Mouse (Mus musculus) kidney, adult 2 months (tissue): ENCODE measurements at regions not wholly inside any gene's neighbourhood (a gene's known extent, or its start where the extent isn't known, plus 50 kb on each side); places are given as distances from the start of the nearest gene placed in this dataset.

ENCODE experiments used
- DNase-seq: peaks from one replicate; pipeline ENCODE4 v3.0.0; 2021
- H3K27ac ChIP-seq: fragments of 200-500 bp; 2 replicates; pipeline ENCODE4 v1.5.1; 2012; ENCODE audit warnings: low read depth, low read length, control low read depth, inconsistent platforms; ENCODE audit not compliant: insufficient read depth
- H3K27me3 ChIP-seq: fragments of 200-500 bp; replicated peaks from 2 replicates; pipeline ENCODE4 v1.6.1; 2012; ENCODE audit warnings: mild to moderate bottlenecking, moderate library complexity, low read length, inconsistent platforms; ENCODE audit not compliant: control insufficient read depth, insufficient read depth
- H3K36me3 ChIP-seq: fragments of 200-500 bp; 2 replicates; pipeline ENCODE4 v1.6.1; 2012; ENCODE audit warnings: mild to moderate bottlenecking, moderate library complexity, low read length, inconsistent platforms; ENCODE audit not compliant: control insufficient read depth, insufficient read depth
- H3K4me1 ChIP-seq: fragments of 200-500 bp; 2 replicates; pipeline ENCODE4 v1.6.1; 2011; ENCODE audit warnings: low read length; ENCODE audit not compliant: control insufficient read depth, insufficient read depth
- H3K4me3 ChIP-seq: fragments of 200-500 bp; 2 replicates; pipeline ENCODE4 v1.5.1; 2011; ENCODE audit warnings: mild to moderate bottlenecking, low read depth, low read length, control low read depth; ENCODE audit not compliant: insufficient read depth
- CTCF ChIP-seq: fragments of 200-500 bp; conservative IDR thresholded peaks from 2 replicates; pipeline ENCODE4 v1.5.1; 2011; ENCODE audit warnings: low read depth, mild to moderate bottlenecking, control low read depth, low read length, moderate library complexity, mixed read lengths; ENCODE audit not compliant: insufficient read depth, insufficient read length
- POLR2A ChIP-seq: fragments of 200-500 bp; IDR thresholded peaks from one replicate; pipeline ENCODE4 v1.6.1; 2011; ENCODE audit warnings: low read depth, low read length, control low read depth
- WGBS: fragments of 180-500 bp; shearing (Covaris S2); methylation state at CpG from one replicate; pipeline ENCODE4 v1.1.7; 2018; 5-methylcytosine and 5-hydroxymethylcytosine counted together

- Histone ChIP-seq H3K4me1 (no peaks in the 10 kb centered on the region), H3K36me3 (no peaks in the 10 kb centered on the region), H3K4me3 (no peak overlapping the region), H3K27ac (no peak overlapping the region), H3K27me3 (no peaks in the 10 kb centered on the region)
- WGBS: 35% methylated on average over 3 of the region's 3 CpGs
- TF ChIP-seq POLR2A (no peak), CTCF (no peak)
- no peak for DNase-seq
Measured at GRCm38 (mm10) chr16:65726289-65726688, 88.8 kb upstream of the Vgll3 start.

DNA sequence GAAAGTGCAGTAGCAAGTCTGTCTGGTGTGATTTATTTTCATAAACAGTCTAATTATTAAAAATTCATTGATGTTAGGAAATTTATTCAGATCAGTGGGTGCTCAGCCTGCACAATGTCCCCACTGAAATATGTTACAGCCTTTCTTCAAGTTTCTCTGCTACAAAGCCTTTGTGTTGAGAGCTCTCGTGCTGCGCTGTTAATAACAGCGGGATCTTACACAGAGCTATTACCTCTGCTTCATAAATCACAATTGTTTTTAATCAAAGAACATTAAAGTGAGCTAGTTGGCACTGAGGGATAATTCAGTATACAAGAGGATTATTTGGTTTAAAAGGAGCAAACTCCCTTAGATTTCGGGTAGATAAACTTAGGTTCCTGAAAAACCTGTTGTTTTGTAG lies 85.7 kb upstream of the Vgll3 start:
- Histone ChIP-seq H3K36me3 (no peaks in the 10 kb centered on the region), H3K4me3 (no peak overlapping the region), H3K4me1 (no peaks in the 10 kb centered on the region), H3K27ac (no peak overlapping the region), H3K27me3 (no peaks in the 10 kb centered on the region)
- WGBS: 44% methylated on average over 4 of the region's 4 CpGs
- no peak for DNase-seq
- TF ChIP-seq CTCF (no peak), POLR2A (no peak)

GRCm38 (mm10) chr16:65739652-65740051 lies 75.4 kb upstream of the Vgll3 start:
- no peak for TF ChIP-seq POLR2A
- TF ChIP-seq CTCF: no peak
- Histone ChIP-seq H3K36me3 (no peaks in the 10 kb centered on the region), H3K4me3 (no peak overlapping the region), H3K4me1 (no peaks in the 10 kb centered on the region), H3K27ac (no peak overlapping the region), H3K27me3 (no peaks in the 10 kb centered on the region)
- WGBS: 84% methylated on average over 3 of the region's 3 CpGs
- DNase-seq: no peak

DNA sequence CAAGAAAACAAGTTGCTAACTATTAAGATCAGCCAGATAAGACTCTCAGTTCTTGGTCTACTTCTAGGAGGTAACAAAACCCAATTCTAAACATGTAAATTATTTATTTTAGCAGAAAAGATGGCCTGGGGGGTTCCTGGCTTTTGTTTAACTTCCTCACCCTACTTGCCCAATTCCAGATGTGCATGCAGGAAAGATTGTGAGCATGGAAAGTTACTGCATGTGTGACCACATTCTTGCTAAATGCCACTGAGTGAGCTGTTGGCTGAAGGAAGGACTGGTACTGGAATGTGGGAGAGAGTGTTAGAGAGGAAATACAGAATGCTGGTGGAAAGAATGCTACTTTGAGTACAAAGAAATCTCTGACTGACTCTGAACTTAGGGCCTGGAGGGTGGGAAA lies 72.1 kb upstream of the Vgll3 start:
- no peaks in the 10 kb centered on the region for H3K27me3 ChIP-seq
- H3K4me3 ChIP-seq: no peak overlapping the region
- TF ChIP-seq CTCF: no peak
- no peak for TF ChIP-seq POLR2A
- H3K4me1 ChIP-seq: no peaks in the 10 kb centered on the region
- H3K36me3 ChIP-seq: no peaks in the 10 kb centered on the region
- DNase-seq: no peak
- no peak overlapping the region for H3K27ac ChIP-seq

DNA sequence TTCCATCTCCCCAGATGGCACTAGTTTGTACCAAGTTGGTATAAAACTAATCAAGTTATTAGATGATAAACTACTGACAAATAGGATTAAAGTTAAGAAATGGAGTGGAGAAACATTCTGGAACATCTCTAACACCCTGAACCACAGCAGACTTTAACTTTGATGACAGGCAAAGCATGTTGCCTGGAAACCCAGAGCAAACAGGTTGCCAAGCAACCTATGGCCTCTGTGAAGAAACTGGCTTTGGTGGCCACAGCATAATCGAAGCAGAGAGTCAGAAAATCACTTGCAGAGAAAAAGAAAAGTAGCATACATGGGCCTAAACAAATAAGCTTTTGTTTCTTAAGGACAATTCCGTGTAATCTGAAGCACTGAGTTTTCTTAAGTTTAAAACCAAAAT lies 59.4 kb upstream of the Vgll3 start:
- WGBS: 64% methylated on average over 2 of the region's 2 CpGs
- no peak overlapping the region for H3K27ac ChIP-seq
- DNase-seq: no peak

More for the DNA sequence above, 59.4 kb upstream of the Vgll3 start:
- TF ChIP-seq POLR2A (no peak), CTCF (no peak)
- Histone ChIP-seq H3K4me3 (no peak overlapping the region), H3K4me1 (no peaks in the 10 kb centered on the region), H3K36me3 (no peaks in the 10 kb centered on the region), H3K27me3 (no peaks in the 10 kb centered on the region)
